Mouse (Mus musculus) heart, embryonic 14.5 days (tissue): ENCODE data around the gene Vps37b. TPM values are rescaled to one million over a fixed set of nuclear protein-coding genes. Genes with fewer than 3 reads are reported as not detected.

Experiments
- ATAC-seq: fragments of 200-750 bp; cut with Nextera tagmentation; 2 replicates; pipeline ENCODE4 v1.8.0; 2017; ENCODE audit warnings: low read depth, moderate TSS enrichment; ENCODE audit not compliant: insufficient number of reproducible peaks, insufficient read depth, low FRiP score
- H3K27ac ChIP-seq, 2 experiments: fragments of 200-500 bp in 1 of 2; fragments of 300-500 bp in 1 of 2; sonication (generic) in 1 of 2; replicated peaks in 1 of 2; 2 replicates each; pipeline ENCODE4 v1.5.1; 2012 to 2014; ENCODE audit warnings: low read depth in 2 of 2, low read length in 2 of 2, control low read depth in 1 of 2, mild to moderate bottlenecking in 1 of 2, mixed read lengths in 1 of 2; ENCODE audit not compliant: control insufficient read depth in 1 of 2, insufficient read depth in 1 of 2
- H3K27me3 ChIP-seq: fragments of 300-500 bp; sonication (generic); 2 replicates; pipeline ENCODE4 v1.6.1; 2014; ENCODE audit warnings: mild to moderate bottlenecking, low read length, control low read depth; ENCODE audit not compliant: control insufficient read depth, insufficient read depth
- H3K36me3 ChIP-seq: fragments of 300-500 bp; sonication (generic); 2 replicates; pipeline ENCODE4 v1.6.1; 2014; ENCODE audit warnings: mild to moderate bottlenecking, control low read depth, low read length, mixed read lengths; ENCODE audit not compliant: control insufficient read depth, insufficient read depth
- H3K4me1 ChIP-seq, 2 experiments: fragments of 200-500 bp in 1 of 2; fragments of 300-500 bp in 1 of 2; sonication (generic) in 1 of 2; 2 replicates each; pipeline ENCODE4 v1.6.1; 2012 to 2014; ENCODE audit warnings: low read length in 2 of 2, control low read depth in 1 of 2, mixed read lengths in 1 of 2; ENCODE audit not compliant: control insufficient read depth in 2 of 2, insufficient read depth in 2 of 2
- H3K4me2 ChIP-seq: fragments of 300-500 bp; sonication (generic); 2 replicates; pipeline ENCODE4 v1.6.1; 2014; ENCODE audit warnings: mild to moderate bottlenecking, low read length
- H3K4me3 ChIP-seq, 2 experiments: fragments of 200-500 bp in 1 of 2; fragments of 300-500 bp in 1 of 2; sonication (generic) in 1 of 2; 2 replicates each; pipeline ENCODE4 v1.5.1; 2012 to 2014; ENCODE audit warnings: low read length in 2 of 2, mild to moderate bottlenecking in 2 of 2, control low read depth in 1 of 2, low read depth in 1 of 2, moderate library complexity in 1 of 2; ENCODE audit not compliant: control insufficient read depth in 1 of 2, insufficient read depth in 1 of 2
- H3K9ac ChIP-seq: fragments of 300-500 bp; sonication (generic); 2 replicates; pipeline ENCODE4 v1.6.1; 2014; ENCODE audit warnings: mild to moderate bottlenecking, low read length
- H3K9me3 ChIP-seq: fragments of 300-500 bp; sonication (generic); 2 replicates; pipeline ENCODE4 v1.6.1; 2016; ENCODE audit warnings: low read length, control low read depth; ENCODE audit not compliant: control insufficient read depth
- WGBS: fragments of 180-500 bp; shearing (Covaris S2); extraction: QIAGEN DNeasy Blood & Tissue Kit; methylation state at CpG from one replicate; pipeline ENCODE4 v1.1.7; 2014; 5-methylcytosine and 5-hydroxymethylcytosine counted together
- polyA plus RNA-seq: library from polyadenylated mRNA; unstranded; fragments of >200 nt; fragmentation: Nextera tagmentation; extraction: Ambion mirVana; gene quantifications from 2 replicates; pipeline ENCODE4 v1.2.1, GENCODE M21; 2014

Vps37b gene
- polyA plus RNA-seq, 1 experiment from 2014 or later: 47.7 TPM

DNA sequence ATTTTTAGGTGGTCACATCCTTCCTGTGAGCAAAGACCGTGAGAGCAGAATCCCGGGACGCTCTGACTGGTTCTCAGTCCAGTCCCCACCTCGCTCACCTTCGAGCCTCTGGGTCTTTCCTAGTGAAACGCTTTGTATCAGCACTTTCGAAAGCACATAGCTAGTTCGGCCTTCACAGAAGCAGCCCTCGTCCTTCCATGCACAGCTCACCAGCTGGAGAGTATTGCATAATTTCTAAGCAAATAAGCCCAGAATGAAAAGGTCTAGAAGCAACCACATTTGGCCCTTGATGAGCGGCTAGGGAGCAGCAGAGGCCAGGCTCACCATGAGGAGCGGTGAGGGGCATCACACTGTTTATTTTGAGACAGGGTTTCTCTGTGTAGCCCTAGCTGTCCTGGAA is 10.9 kb downstream of the Vps37b start:
- no peak for ATAC-seq
- Histone ChIP-seq H3K4me1 (peaks cover 52 to 83% of the 10 kb centered on the region in 2 experiments), H3K4me3 (no peak overlapping the region), H3K27ac (no peak overlapping the region), H3K36me3 (peaks cover 10% of the 10 kb centered on the region), H3K9ac (no peak overlapping the region), H3K27me3 (no peaks in the 10 kb centered on the region), H3K4me2 (no peak overlapping the region), H3K9me3 (no peaks in the 10 kb centered on the region)
- WGBS: 91% methylated on average over 11 of the region's 11 CpGs

DNA sequence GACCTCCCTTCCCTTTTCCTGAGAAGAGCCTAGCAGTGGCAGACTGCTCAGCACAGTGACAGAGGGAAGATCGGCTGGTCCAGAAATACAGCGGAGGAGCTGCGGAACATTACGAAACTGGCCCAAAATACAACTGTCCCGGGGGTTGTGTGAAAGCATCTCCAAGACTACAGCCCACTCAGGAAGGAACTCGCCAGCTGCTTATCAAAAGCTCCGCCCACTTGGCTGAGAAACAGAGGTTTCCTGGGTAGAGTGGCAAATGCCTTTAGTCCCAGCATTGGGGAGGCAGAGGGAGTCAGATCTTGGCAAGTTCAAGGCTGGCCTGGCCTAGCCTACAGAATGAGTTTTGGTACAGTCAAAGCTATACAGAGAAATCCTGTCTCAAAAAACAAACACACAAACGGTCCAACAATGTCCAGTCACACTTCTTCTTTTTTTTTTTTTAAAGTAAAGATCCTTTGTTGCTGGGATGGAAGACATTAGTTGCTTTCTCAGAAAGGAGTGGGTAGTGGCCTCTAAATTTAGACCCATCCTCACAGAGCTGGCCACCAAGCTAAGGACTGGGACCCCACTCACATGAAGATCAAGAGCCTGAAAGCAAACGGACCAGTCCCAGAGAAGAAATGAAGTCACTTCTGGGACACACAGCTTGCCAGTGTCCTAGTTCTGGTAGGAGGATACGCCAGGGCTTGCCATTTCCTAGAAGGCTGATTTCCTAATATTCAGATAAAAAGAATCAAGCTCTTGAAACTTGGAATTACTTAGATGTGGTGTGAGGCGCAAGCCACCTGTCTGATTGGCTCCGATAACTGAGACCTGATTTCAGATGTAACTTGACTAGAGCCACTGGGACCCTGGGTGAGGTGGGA is 12.5 kb downstream of the Vps37b start:
- Histone ChIP-seq H3K27me3 (no peaks in the 10 kb centered on the region), H3K4me2 (peak overlapping the region; percentile 33), H3K27ac (peak overlapping the region; percentile 46 to 59; a peak in 3 of 4 replicates), H3K36me3 (peaks cover 10% of the 10 kb centered on the region), H3K4me3 (no peak overlapping the region), H3K9ac (no peak overlapping the region; the same call in 1 of the 2 replicates), H3K9me3 (no peaks in the 10 kb centered on the region), H3K4me1 (peaks cover 48 to 83% of the 10 kb centered on the region in 2 experiments)
- ATAC-seq: peak; percentile 32; the same call in 1 of the 2 replicates
- 41% methylated on average over 12 of the region's 12 CpGs for WGBS

DNA sequence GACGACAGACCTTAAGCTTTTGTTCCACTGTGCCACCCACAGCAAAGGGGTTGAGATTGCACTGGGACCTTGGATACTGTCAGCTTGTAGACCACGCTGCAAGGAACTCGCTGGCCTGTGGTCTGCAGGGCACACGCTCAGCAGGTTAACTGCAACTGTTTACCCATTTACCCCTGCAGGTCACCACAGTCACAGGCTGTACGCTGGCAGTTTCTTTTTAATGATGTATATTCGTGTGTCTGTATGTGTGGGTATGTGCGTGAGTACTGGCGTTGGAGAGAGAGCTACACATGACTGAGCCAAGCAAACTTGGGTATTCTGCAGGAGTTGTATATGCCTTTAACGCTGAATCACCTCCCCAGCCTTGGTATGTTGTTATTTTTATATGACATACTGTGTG is 13.4 kb downstream of the Vps37b start:
- Histone ChIP-seq H3K27ac (peak overlapping the region in 1 of 2 experiments; percentile 59; a peak in 1 of 4 replicates), H3K27me3 (no peaks in the 10 kb centered on the region), H3K4me3 (no peak overlapping the region), H3K36me3 (peaks cover 10% of the 10 kb centered on the region), H3K9me3 (no peaks in the 10 kb centered on the region), H3K4me2 (peak overlapping the region; percentile 33; the same call in 1 of the 2 replicates), H3K4me1 (peaks cover 55 to 86% of the 10 kb centered on the region in 2 experiments), H3K9ac (peak overlapping the region; percentile 16; the same call in 1 of the 2 replicates)
- 78% methylated on average over 9 of the region's 9 CpGs for WGBS
- ATAC-seq: no peak

DNA sequence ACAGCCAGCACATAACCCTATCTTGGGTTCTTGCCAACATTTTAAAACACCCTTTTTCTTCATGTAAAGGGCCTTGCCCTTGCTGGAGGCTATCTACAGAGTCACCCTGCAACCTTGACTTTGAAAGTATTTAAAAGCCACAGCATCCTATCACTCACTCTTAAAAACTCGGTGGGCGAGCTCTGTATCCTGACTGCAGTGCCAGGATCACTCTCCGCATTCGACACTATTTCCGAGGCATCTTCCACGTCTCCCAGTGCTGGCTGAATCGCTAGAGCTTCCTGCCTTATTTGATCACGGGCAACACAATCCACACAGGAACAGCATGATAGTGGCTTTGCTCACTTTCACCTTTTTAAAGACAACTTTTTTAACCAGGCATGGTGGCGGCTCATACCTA is 14.1 kb downstream of the Vps37b start:
- Histone ChIP-seq H3K27me3 (no peaks in the 10 kb centered on the region), H3K27ac (peak overlapping the region in 1 of 2 experiments; percentile 53; a peak in 2 of 4 replicates), H3K4me2 (peak overlapping the region; percentile 23; the same call in 1 of the 2 replicates), H3K4me3 (no peak overlapping the region), H3K36me3 (peaks cover 10% of the 10 kb centered on the region), H3K4me1 (peaks cover 60 to 86% of the 10 kb centered on the region in 2 experiments), H3K9ac (peak overlapping the region; percentile 2; the same call in 1 of the 2 replicates), H3K9me3 (no peaks in the 10 kb centered on the region)
- ATAC-seq: no peak
- WGBS: 39% methylated on average over 9 of the region's 9 CpGs

DNA sequence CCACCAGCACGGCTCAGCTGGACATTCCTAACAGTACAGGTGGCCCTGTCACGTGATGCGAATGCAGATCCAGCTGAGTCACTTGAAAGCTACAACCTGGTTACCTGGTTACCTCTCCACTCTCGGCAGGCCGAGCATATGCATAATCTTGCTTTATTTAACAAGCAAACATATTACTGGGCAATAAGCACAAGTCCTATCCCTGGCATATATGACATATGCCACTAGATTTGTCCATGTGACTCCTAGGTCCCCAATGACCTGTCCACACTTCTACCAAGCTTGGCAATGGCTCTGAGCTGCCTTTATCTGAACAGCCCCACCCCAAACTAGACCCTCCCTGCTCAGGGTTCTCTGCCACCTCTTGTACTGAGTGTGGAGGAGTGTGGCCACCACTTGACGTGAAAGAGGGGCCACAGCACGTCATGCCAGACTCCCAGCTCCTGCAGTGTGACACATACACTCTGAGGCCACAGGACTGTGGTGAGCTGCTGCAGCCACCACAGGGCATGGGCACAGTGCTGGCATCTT is 15.7 kb downstream of the Vps37b start:
- H3K27ac ChIP-seq: peak overlapping the region; percentile 40 to 94
- 53% methylated on average over 7 of the region's 7 CpGs for WGBS
- H3K4me1 ChIP-seq: peaks cover 70 to 92% of the 10 kb centered on the region in 2 experiments
- no peak overlapping the region for H3K4me3 ChIP-seq
- H3K4me2 ChIP-seq: no peak overlapping the region
- H3K9ac ChIP-seq: no peak overlapping the region
- H3K36me3 ChIP-seq: peaks cover 6% of the 10 kb centered on the region
- ATAC-seq: peak; percentile 36; the same call in 1 of the 2 replicates
- H3K27me3 ChIP-seq: no peaks in the 10 kb centered on the region
- no peaks in the 10 kb centered on the region for H3K9me3 ChIP-seq

DNA sequence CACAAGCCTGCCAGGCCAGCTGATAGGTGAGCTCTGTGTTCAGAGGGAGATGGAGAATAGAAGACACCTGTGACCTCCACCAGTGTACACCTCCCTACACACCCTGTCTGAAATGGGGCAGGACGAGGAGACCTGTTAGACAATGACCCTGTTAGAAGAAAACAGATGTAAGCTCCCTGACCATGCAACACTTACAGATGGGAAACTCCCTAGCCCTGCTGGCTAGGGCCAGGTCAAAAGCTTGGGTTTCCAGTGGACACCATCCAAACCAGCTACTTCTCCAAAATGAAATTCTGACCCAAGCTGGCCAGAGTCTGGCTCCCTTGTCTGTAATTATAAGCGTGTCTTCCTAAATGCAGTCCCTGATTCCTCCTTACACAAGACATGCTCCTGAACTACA is 16.3 kb downstream of the Vps37b start:
- WGBS: 74% methylated on average over 2 of the region's 2 CpGs
- no peaks in the 10 kb centered on the region; the same call in 1 of the 2 replicates for H3K36me3 ChIP-seq
- no peaks in the 10 kb centered on the region for H3K9me3 ChIP-seq
- no peak for ATAC-seq
- H3K4me3 ChIP-seq: no peak overlapping the region
- peak overlapping the region; percentile 11; the same call in 1 of the 2 replicates for H3K9ac ChIP-seq
- peak overlapping the region; percentile 24 to 94 for H3K27ac ChIP-seq
- no peaks in the 10 kb centered on the region for H3K27me3 ChIP-seq
- H3K4me1 ChIP-seq: peaks cover 75 to 98% of the 10 kb centered on the region in 2 experiments
- peak overlapping the region; percentile 8; the same call in 1 of the 2 replicates for H3K4me2 ChIP-seq

DNA sequence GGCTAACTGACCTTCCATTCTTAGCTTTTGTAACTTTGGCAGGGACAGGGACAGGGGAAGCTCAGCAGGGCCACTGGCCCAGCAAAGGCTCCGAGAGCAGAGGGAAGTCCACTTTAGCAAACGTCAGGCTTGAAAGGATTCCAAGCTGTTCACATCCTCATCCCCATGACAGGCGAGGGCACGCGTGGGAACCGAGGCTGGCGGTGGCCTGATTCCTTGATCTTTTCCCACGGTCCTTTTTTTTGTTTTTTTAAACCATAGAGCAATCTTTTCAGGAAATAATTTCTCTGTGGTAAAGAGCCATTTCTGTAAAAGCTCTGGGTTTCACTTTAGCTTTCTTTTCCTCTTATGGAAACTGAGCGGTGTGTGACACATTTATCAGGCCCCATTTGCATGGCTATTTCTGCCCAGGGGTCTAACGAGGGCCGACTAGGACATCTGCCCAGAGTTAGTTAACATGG is 17.2 kb downstream of the Vps37b start:
- 2% methylated on average over 11 of the region's 11 CpGs for WGBS
- Histone ChIP-seq H3K27me3 (no peaks in the 10 kb centered on the region), H3K4me2 (peak overlapping the region; percentile 60), H3K9me3 (no peaks in the 10 kb centered on the region), H3K4me1 (peaks cover 75 to 99% of the 10 kb centered on the region in 2 experiments), H3K27ac (peak overlapping the region; percentile 89 to 94), H3K36me3 (peaks cover 7% of the 10 kb centered on the region), H3K4me3 (peak overlapping the region; percentile 15 to 27), H3K9ac (peak overlapping the region; percentile 62)
- ATAC-seq: no peak
